Mouse (Mus musculus) frontal cortex, postnatal 25 days (tissue): ENCODE results near the gene Pla2g4a.

Experiments
- DNase-seq, 2 experiments: peaks; one replicate each; pipeline ENCODE4 v3.0.0; 2022; ENCODE audit warnings: low spot score in 2 of 2

Pla2g4a gene

GRCm38 (mm10) chr1:149960734-149961424, at the start of gene Pla2g4a:
Gene Pla2g4a, minus strand, starts transcription at chr1:149961290.
- peak; percentile 4 to 19 for DNase-seq

DNA sequence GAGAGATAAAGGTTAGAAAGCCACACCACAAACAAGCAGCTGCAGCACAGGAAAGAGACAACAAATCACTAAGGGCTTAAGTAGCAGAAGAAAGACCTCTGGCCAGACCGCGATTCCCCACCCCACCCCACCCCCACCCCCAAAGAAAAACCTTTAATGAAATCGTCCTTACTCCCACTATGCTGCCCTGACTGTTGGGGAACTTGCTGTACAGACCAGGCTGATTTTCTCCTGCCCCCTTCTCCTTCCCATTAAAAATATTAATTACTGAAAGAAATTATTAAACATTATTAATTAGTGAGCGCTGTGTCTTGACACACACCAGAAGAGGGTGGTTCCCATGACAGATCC, 49.5 kb upstream of the Pla2g4a start:
- no peak for DNase-seq

DNA sequence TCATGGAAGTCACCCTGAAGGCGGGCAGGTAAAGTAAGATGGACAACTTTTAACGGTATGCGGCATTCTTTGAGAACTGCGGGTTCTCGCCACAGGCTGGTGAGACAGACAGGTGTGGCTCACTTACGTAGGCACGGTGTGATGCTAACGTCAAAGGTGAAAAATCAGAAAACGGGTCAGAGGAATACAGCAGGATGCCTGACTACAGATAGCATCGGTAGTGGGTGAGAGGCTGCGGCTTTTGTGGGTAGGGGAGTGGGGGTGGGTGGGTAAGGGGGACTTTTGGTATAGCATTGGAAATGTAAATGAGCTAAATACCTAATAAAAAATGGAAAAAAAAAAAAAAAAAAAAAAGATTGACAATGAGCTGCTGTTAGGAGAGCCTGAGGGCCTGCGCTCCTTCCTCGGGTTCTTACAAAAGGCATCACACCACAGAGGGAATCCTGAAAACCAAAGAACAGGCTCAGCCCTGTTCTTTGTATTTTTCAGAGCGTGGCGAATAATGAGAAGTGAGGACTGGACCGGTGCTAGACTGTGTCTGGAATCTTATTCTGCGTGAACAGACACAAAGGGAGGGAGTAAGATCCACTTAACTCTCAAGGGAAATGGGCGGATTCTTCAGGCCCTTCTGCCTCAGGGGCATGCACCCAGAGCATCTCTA, 49.0 kb upstream of the Pla2g4a start:
- no peak for DNase-seq

DNA sequence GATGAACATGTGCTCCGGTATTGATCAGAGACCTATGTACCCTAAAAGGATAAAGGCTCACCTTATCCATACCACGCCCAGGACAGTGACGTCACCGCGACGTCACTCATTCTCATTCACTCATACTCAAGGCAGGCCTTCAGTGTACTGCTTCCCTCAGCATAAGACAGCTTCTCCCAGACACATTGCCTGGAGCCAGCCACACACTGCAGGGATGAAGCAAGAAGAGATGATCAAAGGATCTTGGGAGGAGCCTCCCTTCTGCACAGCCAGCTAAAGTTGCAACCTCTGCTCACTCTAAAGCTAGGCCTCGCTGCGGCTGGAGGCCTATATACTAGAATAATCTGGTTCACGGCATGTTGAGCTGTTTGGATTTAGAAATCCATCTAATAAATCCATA, 48.0 kb upstream of the Pla2g4a start:
- DNase-seq: no peak

GRCm38 (mm10) chr1:149975626-149976025, 14.5 kb upstream of the Pla2g4a start:
- no peak for DNase-seq

- no peak for DNase-seq
Measured at GRCm38 (mm10) chr1:149965826-149966225, 4.7 kb upstream of the Pla2g4a start.

DNA sequence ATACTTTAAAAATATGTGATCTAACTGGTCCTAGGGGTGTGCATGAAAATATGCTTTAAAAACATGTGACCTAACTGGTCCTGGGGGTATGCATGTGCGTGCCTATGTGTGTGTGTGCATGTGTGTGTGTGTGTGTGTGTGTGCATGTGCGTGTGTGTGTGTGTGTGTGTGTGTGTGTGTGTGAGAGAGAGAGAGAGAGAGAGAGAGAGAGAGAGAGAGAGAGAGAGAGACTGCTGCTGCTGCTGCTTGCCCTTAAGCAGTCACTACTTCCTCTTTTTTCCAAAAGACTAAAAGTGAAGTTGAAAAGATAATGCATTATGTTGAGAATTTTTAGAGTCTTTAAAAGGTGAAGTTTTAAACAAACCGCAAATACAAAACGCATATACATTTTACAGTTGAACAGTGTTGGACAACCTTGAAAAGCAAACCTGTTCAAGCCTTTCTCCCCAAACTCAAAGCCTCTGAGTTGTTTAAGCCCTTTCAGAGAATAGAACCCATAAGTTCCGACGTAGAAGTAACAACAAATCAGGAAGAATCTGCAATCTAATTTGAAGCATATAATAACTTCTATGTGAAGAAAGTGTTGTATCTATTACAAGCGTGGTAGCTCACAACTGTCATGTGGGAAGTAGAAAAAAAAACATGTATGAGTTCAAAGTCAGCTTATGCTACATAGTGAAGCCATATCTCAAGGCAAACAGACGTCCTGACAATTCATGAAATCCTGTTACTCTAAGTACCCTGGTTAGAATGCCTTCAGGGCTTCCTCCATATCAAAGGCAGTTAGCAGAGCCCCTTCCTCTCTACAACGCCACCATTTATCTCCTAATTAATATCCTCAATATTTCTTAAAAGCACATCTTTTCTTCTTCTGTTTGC, 574 bp upstream of the Pla2g4a start:
- no peak for DNase-seq

DNA sequence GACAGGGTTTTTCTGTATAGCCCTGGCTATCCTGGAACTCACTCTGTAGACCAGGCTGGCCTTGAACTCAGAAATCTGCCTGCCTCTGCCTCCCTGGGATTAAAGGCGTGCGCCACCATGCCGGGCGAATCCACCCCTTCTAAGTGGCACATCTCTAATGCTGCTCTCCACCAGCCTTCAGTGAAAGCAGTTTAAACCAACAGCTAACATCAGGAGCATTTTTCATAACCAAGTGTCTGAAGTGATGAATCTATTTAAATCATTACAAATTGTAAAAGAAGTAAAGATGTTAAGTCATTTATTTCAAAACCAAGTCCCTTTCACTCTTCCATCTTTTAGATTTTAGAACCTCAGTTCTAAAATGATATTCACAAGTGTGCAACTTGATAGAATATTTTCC, 839 bp downstream of the Pla2g4a start:
- no peak for DNase-seq

DNA sequence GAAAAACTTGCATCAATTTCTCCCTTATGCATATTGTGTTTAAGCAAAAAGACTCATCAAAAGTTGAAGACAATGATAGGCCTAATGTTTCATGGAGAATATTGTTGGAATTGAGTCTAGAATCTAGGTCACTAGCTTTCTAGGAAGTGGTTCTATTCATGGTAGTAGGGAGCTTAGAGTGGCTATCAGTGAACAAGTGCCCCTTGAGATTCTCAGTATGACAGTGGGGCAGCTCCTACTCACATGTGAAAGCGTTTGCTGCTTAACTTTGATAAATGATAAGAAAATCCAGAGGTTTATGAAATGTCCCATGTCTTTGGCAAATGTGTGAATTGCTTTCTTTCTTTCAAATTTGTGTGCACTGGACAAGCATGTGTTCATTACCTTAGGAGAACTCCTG, 2.0 kb downstream of the Pla2g4a start:
- no peak for DNase-seq

GRCm38 (mm10) chr1:149955482-149955881, 5.6 kb downstream of the Pla2g4a start:
- no peak for DNase-seq

- DNase-seq: no peak
Measured at GRCm38 (mm10) chr1:149954026-149954425, 7.1 kb downstream of the Pla2g4a start.

DNA sequence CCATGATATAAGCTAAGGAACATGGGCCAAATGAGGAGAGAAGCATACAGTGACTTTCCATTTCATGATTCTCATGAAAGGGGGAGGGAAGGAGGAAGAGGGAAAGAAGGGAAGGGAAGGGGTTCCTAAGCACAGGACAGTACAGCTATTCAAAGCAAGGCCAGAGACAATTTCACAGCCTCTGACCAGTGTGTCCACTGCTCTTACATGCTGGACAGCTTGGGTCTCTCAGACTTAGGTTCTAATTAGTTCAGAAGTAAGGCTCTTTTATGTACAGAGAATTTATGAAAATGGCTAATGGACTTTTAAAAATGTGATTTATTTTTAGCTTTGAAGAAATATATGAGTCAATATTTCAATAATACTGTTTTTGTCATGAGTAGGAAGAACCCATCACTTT, 9.0 kb downstream of the Pla2g4a start:
- DNase-seq: no peak

DNA sequence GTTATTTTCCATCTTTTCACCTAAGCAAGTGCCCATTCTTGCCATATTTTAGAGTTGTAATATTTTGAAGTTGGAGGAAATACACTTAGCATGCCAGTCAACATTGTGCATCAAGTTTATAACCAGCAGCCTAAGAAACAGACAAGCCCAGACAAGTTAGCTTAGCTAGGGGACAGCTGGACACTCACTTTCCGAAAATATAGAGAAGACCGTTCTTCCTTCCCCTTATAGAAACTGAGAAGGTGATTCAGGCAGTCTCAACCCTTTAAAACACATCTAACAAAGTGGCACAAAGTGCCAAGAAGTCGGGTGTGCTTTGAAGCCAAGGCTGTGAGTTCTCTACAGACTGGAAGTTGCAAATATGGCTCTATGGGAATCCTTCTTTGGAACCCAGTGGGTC, 10.4 kb downstream of the Pla2g4a start:
- no peak for DNase-seq

GRCm38 (mm10) chr1:149950254-149950653, 10.8 kb downstream of the Pla2g4a start:
- DNase-seq: no peak

DNA sequence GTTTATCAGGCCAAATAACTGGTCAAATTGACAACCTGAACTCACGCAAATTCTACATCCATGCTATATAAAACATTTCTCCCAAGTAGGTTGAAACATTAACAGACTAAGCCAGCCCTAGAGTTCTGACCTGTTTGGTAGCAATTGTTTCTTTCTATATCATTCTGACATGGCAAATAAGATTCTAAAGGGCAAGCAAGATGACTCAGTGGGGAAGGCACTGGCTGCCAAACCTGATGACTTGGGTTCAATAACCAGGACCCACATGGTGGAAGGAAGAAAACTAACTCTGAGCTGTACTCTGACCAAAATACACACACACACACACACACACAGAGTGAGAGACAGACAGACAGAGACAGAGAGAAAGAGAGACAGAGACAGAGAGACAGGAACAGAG, 11.8 kb downstream of the Pla2g4a start:
- DNase-seq: no peak

DNA sequence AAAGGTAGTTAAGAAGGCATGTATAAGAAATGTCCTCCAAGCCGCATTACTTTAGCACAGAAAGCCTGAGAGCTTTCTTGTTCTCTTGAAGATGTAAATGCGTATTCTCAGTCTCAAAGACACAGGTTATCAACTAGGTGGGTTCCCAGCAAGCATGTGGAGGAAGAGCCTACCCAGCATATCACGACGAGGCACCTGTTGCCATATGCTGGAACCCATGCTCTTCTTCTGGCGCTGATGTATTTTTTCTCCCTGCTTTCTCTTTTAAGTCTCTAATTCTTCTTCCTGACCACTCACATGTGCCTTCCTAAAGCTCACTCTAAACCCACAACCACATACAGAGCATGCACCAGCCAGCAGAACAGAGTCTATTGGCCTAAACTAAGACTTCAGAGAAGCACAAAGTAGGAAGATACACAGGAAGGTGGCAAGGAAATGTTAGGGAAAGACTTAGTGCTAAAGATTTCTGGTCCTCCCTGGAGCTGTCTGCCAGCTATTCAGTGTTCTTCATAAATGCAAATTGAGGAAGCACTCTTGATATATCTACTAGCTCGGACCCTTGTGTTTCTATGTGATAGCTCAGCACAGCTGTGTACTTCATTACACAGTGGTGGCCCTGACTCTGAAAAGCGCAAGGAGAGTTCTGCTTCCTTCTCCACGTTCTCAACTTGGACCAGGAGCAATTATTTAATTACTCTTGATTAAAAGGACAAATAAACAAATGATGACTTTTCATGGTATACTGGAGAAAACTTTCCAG, 12.8 kb downstream of the Pla2g4a start:
- DNase-seq: no peak

GRCm38 (mm10) chr1:149946993-149947392, 14.1 kb downstream of the Pla2g4a start:
- no peak for DNase-seq

DNA sequence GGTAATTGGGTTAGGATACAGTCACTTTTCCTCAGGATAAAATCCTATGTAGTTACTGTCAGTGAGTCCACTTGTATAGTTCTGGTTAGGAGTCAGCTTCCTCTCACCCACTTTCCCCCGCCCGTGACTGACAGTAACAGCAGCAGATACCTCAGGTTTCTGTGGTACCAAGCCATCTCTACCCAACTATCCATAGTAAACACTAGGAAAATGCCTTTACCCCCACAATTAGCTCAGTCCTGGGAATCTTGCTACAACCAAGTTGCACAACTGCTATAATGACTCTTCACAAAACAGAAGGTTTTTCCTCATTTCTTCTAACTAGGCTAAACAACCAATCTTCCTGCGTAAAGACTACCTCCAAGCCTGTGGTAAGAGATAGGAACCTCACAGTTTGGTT, 14.7 kb downstream of the Pla2g4a start:
- no peak for DNase-seq

DNA sequence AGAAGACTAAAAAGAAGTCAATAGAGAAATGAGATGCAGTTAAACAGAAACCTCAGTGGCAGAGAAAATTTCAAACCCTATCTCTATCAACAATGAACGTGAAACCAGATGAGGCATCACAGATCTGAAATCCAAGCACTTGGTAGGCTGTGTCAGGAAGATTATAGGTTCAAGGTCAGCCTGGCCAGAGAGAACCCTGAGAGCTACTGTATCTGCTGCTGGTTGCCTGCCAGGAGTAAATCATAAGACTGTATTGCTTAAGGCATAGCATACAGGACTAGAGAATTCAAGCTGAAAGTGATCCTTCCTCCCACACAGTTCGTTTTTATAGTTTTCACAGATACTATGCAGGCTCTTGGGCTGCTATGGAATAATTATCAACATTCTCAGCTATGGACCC, 17.5 kb downstream of the Pla2g4a start:
- no peak for DNase-seq

DNA sequence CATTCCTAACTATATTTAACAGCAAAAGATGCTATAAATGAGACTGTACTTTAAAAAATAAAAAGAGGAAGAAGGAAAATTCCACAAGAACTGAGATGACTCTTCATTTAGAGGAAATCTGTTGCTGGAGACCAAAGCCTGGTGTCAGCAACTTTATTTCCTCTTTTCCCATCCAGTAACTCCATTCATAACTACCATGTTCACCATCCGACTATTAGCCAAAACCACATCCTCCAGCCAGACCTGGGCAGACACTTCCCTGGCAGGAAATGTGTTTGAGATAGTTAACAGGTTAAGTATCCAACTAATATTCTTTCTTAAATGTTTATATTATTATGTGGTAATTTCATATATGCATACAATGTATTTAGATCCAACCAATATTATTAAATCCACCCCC, 20.8 kb downstream of the Pla2g4a start:
- no peak for DNase-seq

DNA sequence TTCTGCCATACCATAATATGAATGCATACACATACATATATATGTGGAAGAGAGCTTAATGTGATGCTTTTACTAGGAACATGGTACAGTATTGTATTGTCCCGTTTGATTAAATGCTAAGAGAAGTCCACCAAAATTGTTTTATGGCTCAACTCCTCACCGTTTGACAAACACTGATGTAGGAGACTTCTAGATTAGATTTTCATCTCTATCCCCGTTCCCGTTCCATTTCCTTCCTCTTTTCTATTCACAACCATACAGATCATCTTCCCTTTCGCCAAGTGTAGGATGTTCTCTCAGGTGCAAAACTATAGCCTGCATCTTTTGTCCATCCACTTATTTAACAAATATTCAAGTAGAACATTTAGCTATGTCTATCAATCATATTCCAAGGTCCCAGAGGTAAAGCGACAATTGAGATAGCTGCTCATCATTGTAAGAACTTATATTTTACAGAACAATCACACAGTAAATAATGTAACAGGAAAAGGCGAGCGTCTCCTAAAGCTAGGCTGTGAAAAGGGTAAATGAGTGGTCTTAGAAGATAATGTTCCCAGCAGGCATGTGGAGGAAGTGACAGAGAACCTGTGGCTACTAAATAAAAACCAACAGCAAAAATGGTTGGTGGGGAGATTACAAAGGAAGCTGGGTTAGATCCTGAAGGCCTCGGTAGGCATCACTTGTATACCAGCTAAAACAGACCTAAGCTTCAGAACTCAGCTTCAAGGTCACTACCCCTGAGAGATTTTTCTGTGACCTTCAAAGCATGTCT, 21.6 kb downstream of the Pla2g4a start:
- no peak for DNase-seq
